Mouse (Mus musculus) heart, postnatal 36 days (tissue): ENCODE results near the gene Tsga10. TPM values are rescaled to one million over a fixed set of nuclear protein-coding genes. Genes with fewer than 3 reads are reported as not detected.
A peak's percentile ranks its signal among the peaks of the same experiment; 100 is the strongest.

Source experiments
- DNase-seq, 2 experiments: peaks; one replicate each; pipeline ENCODE4 v3.0.0; 2021 to 2022
- intact Hi-C: fragments of 180-260 bp; cut with DNase I; formaldehyde crosslinking; loops from one replicate; pipeline ENCODE4 v1.15.1; 2025
- total RNA-seq, 2 experiments: library from RNA; stranded (reverse); gene quantifications; 2 replicates each; pipeline ENCODE4 v1.2.3; 2021

Tsga10 gene
- total RNA-seq = 1 to 10 TPM; 3.8 to 3.9 TPM

- intact Hi-C loops = loop anchor here (1.0 to 10.0 kb wide), 3 partner anchors 187 to 1801 kb away; partner anchors contain the start of genes Coa5, Hs6st1 and Unc50
- no peak for DNase-seq
Measured at GRCm38 (mm10) chr1:37866286-37866685, at the start of gene Tsga10. Gene Tsga10, minus strand, starts transcription at chr1:37866429.

- no peak for DNase-seq
- intact Hi-C loops = no loop called here
Measured at GRCm38 (mm10) chr1:37912751-37913150, 46.5 kb upstream of the Tsga10 start.

DNA sequence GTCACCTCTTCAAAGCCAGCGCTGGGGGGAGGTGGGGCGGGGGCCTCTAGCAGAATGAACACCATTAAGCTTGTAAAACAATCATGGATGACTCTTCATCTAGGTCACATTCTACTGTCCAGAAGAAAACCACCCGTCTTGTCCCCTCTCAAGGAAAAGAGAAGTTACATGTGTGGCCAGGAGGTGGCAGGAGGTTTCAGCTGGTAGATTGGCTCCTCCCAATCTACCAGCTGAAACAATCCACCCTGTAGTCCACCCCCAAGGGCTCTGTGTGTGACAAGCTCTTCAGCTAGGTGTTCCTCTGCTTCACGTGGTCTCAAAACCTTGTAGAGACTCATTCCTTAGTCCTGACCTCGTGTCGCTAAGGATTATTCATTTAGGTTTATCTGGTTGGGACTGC, 36.9 kb upstream of the Tsga10 start:
- intact Hi-C loops = no loop called here

DNA sequence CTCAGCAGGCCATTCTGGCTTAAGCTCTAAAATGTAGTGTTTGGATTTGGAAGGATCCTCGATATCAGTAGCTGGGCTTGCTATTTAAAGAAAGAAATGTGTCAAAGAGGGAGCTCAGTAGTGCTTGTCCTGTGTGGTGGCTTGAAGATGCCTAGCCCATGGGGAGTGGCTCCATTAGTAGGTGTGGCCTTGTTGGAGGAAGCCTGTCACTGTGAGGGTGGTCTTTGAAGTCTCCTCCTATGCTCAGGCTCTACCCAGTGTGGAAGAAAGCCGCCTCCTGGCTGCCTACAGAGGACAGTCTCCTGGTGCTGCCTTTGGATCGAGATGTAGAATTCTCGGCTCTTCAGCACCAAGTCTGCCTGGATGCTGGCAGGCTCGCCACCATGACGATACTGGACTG, 34.1 kb upstream of the Tsga10 start:
- intact Hi-C loops = no loop called here
- no peak for DNase-seq

More for the DNA sequence above, 36.9 kb upstream of the Tsga10 start:
- DNase-seq = peak in 1 of 2 experiments; percentile 5

- DNase-seq = no peak
- intact Hi-C loops = no loop called here
Measured at GRCm38 (mm10) chr1:37899816-37900215, 33.6 kb upstream of the Tsga10 start.

GRCm38 (mm10) chr1:37894606-37895005, 28.4 kb upstream of the Tsga10 start:
- intact Hi-C loops = loop anchor here (5.0 kb wide), 1 partner anchor 233 kb away; the partner anchor contains the start of gene Rev1
- DNase-seq = no peak

DNA sequence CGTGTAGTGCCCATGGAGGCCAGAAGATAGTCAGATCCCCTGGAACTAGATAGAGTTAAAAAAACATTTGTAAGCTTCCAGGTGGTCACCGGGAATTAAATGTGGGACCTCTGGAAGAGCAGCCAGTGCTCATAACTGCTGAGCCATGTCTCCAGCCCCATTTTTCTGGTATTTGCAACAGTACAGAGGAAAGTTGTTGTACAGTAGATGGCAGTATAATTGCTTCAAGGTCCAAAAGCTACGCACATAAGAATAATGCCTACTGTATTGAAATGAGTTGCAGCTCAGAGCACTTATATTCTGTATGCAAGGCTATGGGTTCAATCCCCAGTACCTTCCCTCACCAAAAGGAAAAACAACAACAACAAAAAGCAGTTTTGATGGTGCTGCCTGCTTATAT, 25.2 kb upstream of the Tsga10 start:
- no peak for DNase-seq

GRCm38 (mm10) chr1:37890025-37890652, 23.9 kb upstream of the Tsga10 start, which contains the start of the genes Mitd1 and Mrpl30:
Gene Mitd1, minus strand, starts transcription at chr1:37890411.
Gene Mrpl30, plus strand, starts transcription at chr1:37890477.
- peak; percentile 90 to 92 for DNase-seq
- intact Hi-C loops = loop anchor here (1.0 to 5.0 kb wide), 3 partner anchors 25 to 237 kb away; partner anchors contain the start of genes Rev1 and Txndc9

More for the DNA sequence above, 25.2 kb upstream of the Tsga10 start:
- intact Hi-C loops = loop anchor here (2.0 to 5.0 kb wide), 2 partner anchors 105 to 236 kb away; partner anchors contain the start of genes Rev1 and Txndc9

DNA sequence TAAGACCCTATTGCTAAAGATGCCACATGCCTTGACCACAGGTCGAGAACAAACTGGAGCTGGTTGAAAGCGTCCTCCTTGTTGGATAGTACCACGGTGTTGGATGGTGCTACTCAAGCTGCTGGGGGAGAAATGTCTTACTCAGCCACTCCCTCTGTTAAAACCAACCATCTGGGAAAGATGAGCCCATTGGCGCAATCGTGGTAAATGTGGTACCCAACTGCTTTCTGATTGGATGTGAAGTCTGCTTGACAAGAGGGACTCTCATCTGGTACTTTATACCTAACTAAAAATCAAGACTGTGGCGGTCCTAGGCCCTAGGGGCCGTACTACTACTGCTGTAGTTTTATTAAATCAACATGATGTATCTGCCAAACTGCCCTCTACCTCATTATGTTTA, 23.0 kb upstream of the Tsga10 start:
- DNase-seq = no peak
- intact Hi-C loops = loop anchor here (2.0 kb wide), 1 partner anchor 16 kb away; no protein-coding TSS in a partner anchor

GRCm38 (mm10) chr1:37884451-37884850, 18.2 kb upstream of the Tsga10 start:
- intact Hi-C loops = no loop called here

GRCm38 (mm10) chr1:37883411-37883810, 17.2 kb upstream of the Tsga10 start:
- DNase-seq = no peak
- intact Hi-C loops = no loop called here

More at GRCm38 (mm10) chr1:37884451-37884850, 18.2 kb upstream of the Tsga10 start:
- DNase-seq = no peak

DNA sequence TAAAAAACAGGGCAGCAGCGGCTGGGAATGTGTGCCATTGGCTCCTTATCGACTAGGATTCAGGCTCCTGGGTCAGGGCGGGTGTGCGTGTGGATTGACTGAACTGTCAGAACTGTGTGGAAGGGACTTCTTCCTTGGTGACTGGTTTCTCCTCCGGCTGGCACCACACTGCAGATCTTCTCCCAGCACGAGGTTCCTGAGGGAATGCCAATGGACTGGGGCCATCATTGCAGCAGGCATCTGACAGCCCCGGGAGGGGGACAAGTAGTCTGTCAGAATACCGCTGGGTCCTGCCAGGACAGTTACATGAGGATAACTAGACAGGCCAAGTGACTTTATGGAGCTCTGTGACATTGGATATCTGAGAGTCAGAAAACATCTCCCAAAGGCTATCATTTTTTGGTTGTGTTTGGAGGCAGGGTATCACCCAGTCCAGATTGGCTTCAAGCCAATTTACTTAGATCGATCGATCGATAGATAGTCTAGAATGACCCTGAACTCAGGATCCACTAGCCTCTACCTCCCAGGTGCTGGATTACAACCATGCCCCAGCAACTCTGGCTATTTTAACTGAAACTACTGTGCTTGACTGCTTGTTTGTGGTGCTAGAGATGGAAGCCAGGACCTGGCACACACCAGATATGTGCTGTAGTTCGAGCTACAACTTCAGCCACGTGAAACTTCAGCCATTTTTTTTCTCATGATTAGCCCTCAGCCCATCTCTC, 11.7 kb upstream of the Tsga10 start:
- intact Hi-C loops = no loop called here
- DNase-seq = no peak

- DNase-seq = no peak
- intact Hi-C loops = loop anchor here (2.0 kb wide), 1 partner anchor 16 kb away; no protein-coding TSS in a partner anchor
Measured at GRCm38 (mm10) chr1:37873157-37873556, 6.9 kb upstream of the Tsga10 start.

GRCm38 (mm10) chr1:37872131-37873067, 6.2 kb upstream of the Tsga10 start:
- intact Hi-C loops = loop anchor here (2.0 kb wide), 1 partner anchor 16 kb away; no protein-coding TSS in a partner anchor
- peak; percentile 72 to 77 for DNase-seq

- peak in 1 of 2 experiments; percentile 26 for DNase-seq
- intact Hi-C loops = loop anchor here (2.0 kb wide), 1 partner anchor 17 kb away; no protein-coding TSS in a partner anchor
Measured at GRCm38 (mm10) chr1:37871704-37872103, 5.5 kb upstream of the Tsga10 start, which contains the start of gene Lipt1. Gene Lipt1, plus strand, starts transcription at chr1:37871738.

GRCm38 (mm10) chr1:37869362-37869761, 3.1 kb upstream of the Tsga10 start:
- DNase-seq = no peak
- intact Hi-C loops = loop anchor here (10.0 kb wide), 2 partner anchors 435 to 1805 kb away; partner anchors contain the start of genes Coa5, Hs6st1 and Unc50

- intact Hi-C loops = loop anchor here (10.0 kb wide), 2 partner anchors 434 to 1804 kb away; partner anchors contain the start of genes Coa5, Hs6st1 and Unc50
Measured at GRCm38 (mm10) chr1:37868640-37869039, 2.4 kb upstream of the Tsga10 start.

GRCm38 (mm10) chr1:37867684-37868322, 1.6 kb upstream of the Tsga10 start:
- DNase-seq = no peak
- intact Hi-C loops = loop anchor here (10.0 kb wide), 2 partner anchors 433 to 1803 kb away; partner anchors contain the start of genes Coa5, Hs6st1 and Unc50

More at GRCm38 (mm10) chr1:37868640-37869039, 2.4 kb upstream of the Tsga10 start:
- no peak for DNase-seq

DNA sequence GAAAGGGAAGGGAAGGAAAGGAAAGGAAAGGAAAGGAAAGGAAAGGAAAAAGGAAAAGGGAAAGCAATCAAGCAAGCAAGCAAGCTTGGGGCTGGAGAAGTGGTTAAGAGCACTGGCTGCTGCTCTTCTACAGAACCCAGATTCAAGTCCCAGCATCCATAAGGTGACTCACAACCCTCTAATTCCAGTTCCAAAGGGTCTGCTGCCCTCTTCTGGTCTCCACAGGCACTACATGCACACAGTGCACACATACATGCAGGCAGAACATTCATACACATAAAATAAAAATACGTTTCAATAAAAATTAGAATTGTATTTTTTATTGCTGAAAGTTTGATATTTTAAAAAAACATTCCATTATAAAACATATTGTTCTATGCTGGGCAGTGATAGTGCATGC, 827 bp upstream of the Tsga10 start:
- DNase-seq = peak in 1 of 2 experiments; percentile 44
- intact Hi-C loops = loop anchor here (10.0 kb wide), 2 partner anchors 432 to 1802 kb away; partner anchors contain the start of genes Coa5, Hs6st1 and Unc50
